Mouse (Mus musculus) B cell, adult 2 months (primary cell): ENCODE measurements around the gene Pcsk2.

Source experiments
- DNase-seq, 2 experiments: peaks; one replicate each; pipeline ENCODE4 v3.0.0; 2022

Pcsk2 gene

DNA sequence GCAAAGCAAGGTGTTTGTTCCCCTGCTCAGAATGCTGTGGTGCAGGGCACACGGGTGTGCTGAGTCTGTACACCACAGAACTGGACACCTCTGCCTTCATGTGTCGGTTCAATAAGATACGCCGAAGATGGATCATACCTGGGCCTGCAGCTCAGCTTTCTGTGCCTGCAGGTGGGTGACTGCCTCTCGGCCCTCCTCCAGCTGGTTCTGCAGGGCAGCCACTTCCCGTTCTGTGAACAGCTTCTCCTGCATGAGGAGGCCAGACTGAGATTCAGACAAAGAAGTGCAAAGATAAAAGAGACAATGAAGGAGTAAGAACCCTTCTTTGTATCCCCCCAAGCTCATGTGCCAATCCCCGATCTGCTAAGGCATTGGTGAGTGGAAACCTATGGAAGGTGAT lies 295.6 kb downstream of the Pcsk2 start:
- peak; percentile 39 to 44 for DNase-seq

DNA sequence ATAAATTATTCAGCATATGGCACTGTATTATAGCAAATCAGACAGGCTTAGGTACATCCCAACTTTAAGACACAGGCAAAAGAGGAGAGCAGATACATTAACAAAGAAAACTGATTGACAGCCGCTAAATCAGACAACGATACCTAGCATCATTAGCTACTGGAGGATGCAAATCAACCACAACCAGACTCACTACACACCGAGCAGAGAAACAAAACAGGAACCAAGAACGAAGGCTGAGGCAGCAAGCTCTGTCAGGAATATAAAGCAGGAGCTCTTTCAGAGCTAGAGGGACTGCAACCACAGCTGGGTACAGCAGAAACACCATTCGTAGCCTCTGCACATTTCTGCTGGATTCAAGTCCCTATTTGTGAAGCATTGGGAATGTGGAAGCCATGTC lies 298.8 kb downstream of the Pcsk2 start:
- DNase-seq = peak in 1 of 2 experiments; percentile 25

DNA sequence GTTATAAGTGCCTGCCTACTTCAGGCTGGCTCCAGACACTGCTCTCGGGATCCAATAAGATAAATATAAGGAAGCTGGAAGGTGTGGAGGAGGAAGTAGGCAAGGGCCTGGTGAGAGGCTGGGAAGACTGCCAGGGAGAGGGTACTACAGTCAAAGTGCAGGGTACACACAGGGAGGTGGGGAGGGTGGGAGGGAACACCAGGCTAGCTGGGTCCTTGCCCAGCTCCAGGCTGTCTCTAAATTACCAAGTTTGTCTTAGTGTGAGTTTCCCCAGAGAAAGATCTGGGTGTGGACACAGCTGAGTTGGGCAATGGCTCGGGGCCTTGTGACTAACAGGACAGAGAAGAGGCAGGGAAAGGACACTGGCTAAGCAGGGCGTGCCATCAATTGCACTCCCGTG lies 300.8 kb downstream of the Pcsk2 start:
- DNase-seq = no peak

DNA sequence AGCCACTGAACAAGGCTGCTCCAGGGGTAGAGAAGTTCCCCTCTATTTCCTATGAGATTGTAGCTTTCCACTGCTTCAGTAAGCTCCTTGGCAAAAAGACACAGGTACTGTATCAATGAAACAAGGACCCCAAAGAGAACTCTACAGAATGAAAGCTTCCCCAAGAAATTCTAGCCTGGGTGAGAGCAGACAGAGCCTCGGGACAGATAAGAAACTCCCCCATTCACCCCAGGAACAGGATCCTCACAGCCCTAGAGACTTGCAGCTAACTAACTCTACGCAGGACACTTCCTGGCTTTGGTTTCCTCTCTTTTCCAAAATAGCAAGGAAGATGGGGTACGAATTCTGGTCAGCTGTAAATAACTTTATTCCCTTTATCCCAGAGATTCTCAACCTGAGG lies 301.3 kb downstream of the Pcsk2 start:
- DNase-seq = no peak

DNA sequence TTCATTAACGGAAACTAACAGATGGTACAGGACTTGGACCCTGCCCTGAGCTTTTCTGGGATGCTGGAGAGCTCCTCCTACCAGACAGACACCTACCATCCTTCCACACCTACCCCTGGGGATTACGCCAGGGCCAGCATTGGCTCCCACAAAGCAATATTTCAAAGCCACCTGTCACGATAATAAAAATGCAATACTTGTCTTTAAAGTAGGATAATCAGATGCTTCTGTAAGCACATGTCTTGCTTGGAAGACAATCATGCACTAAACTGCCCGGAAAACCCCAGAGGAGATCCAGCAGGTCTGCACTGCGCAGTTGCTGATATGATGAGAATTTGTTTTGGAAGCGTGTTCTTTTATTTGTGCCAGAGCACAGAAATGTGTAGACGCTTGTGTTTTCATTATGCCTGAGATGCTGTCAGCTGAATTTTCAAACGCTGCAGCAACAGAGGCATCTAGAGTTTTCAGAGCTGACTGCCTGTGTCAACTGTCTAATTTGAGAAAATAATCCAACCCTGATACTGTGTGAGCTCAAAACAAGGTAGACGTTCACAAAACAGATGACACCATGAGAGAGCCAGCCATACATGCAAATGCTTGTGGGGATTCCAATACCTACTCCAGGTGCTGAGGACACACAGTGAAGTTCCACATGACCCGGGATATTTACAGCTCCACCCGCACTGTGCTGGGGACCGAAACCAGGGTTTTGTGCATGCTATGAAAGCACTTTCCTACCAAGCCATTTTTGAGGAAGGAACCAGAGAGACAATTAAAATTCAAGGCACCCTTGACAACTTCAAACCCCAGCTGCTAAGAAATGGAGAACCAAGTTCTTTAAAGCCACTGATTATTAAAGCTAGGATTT lies 305.6 kb downstream of the Pcsk2 start:
- no peak for DNase-seq

DNA sequence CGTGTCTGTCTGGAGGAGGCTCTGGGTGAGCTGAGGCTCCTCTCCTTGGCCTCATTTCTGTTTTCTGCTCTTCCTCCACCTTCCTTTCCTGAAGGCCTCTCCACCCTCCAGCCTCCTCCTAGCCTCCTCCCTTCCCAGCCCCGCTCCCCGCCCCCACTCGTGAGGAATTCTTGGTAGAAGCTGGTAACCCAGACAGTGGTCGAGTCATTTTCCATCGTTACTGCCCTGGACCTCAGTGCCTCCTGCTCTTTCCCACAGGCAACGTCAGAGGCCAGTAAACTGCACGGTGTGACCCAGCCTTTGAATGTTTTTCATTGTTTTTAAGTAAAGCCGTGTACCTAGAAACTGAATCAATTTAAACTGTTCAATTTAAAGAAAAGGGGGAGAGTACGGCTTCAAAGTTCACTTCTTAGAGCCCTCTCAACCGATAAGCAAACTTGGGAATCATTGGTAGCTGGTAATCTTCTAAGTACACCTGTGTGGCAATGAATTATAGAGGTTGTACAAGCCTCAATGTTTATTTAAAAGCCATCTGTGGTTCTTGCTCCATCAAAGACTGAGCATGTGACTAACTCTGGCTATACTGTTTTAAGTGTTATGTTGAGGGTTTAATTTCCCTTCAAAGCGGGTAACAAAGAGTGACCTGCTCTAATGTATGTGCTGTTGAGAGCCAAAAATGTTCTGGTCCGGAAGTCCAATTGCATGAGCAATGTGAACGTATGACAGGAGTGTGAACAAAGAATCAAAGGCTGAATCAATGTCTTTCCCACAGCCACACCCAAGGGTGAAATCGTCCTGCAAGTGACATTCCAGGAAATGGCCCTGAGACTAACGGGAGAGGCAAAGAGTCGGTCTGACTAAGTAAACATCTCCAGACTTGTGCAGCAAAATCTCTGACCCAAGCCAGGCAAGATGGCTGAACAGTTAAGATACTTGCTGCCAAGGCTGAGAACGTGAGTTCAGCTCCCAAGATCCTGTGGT lies 306.6 kb downstream of the Pcsk2 start:
- no peak for DNase-seq

DNA sequence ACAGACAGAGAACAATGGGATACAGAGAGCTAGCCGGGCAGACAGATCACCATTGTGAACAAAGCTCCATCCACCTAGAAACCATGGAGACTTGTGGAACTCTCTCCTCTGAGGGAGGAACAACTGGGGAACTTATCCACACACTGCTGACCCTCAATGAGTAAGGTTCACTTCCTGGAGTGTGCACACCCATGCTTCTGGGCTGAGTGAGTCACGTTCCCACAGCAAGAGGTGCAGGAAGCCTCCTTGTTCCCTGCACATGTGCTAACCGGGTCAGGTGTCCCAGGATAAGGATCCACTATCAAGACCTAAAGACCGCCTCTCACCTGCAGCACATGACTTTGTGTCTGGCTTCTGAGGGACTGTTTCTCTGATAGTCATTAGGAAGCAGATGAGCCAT lies 307.5 kb downstream of the Pcsk2 start:
- DNase-seq = no peak

DNA sequence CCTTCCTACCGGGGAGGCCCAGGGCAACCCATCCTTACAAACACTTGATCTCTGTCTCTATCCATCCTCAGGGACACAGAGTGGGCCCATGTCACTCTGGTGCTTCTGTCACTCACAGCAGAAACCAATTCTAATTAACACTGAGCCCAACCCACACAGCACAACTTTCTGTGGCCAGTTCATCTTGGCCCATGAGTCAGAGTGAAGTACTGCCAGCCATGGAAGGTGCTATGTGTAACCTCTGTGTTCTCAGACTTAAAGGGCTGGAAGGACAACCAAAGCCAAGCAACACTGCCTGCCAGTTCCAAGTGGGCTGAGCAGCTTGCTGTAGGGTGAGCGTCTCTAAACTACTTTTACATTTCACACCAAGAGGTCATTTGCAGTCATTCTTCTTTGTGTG lies 313.2 kb downstream of the Pcsk2 start:
- DNase-seq = no peak

DNA sequence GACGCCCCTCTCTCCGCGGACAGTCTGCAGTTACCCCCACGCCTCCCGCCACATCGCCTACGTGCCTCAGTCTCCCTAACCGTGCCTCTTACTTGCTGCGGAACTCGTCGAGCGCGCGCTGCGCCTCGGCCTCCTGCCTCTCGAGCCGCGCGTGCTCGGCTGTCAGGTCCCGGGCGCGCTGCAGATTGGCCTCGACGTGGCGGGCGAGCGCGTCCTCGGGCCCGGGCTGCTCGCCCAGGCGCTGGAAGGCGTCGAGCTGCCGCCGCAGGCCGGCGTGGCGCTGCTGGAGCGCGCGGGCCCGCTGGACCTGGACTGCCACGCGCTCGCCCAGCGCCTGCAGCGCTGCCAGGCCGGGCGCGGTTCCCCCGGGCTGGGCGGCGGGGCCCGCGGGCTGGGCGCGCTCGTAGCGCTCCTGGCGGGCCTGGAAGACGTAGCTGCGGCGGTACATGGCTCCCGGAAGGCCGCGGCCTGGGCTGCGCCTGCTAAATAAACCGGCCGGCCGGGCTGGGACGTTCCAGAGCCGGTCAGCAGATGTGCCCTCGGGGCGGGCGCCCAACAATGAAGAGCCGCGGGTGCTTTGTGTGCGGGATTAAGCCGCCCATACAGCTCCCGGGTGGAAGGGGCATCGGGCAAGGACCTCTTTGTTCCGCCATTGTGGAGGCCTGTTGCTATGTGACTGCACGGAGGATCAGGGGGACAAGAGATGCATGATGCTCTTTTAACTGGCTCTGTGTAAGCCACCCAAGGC lies 316.7 kb downstream of the Pcsk2 start, which contains the start of gene Bfsp1:
Bfsp1 (minus strand) TSS at position 690 of the 748 bp plus-strand sequence.
- peak; percentile 19 to 22 for DNase-seq

DNA sequence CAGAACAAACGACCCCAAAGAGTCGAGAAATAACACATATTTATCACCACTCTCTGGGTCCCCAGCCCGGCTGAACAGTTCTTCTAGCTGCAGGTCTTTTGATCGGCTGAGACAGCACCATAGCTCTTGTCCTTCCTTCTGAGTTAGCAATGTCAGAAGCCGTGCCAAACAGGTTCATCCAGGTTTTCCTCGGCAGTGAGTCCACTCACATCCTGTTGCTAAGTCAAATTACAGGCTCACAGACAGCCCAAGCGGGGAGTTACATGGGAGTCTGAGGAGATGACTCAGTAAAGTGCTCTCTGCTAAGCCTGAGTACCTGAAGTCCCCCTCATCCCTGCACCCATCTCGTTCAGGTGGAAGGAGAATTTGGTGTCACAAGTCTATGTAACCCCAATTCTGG lies 318.6 kb downstream of the Pcsk2 start:
- DNase-seq = no peak
